Mouse (Mus musculus) right cerebral cortex, postnatal 36 days (tissue): ENCODE measurements at regions not wholly inside any gene's neighbourhood (a gene's known extent, or its start where the extent isn't known, plus 50 kb on each side); places are given as distances from the start of the nearest gene placed in this dataset.

Source experiments
- DNase-seq, 2 experiments: peaks; one replicate each; pipeline ENCODE4 v3.0.0; 2022; ENCODE audit warnings: low spot score in 2 of 2, mixed read lengths in 1 of 2

DNA sequence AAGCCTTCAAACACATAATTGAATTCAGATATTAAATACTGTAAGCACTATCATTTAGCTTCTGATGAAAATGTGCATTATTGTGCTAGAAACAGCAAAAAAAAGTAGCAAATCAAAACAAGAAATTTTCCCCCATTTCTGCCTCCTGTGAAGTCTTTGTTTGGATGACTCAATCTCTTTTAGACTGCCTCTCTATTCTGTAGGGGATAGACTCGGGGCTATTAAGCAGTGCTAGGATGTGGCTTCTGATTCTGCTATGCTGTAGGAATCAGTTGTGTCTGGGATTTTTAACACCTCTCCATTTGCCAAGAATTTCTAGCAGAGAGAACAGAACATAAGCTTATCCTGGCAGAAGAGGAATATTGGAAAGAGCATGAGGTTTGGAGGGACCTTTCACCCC, 775.2 kb downstream of the Tmem114 start:
- DNase-seq, result no peak

DNA sequence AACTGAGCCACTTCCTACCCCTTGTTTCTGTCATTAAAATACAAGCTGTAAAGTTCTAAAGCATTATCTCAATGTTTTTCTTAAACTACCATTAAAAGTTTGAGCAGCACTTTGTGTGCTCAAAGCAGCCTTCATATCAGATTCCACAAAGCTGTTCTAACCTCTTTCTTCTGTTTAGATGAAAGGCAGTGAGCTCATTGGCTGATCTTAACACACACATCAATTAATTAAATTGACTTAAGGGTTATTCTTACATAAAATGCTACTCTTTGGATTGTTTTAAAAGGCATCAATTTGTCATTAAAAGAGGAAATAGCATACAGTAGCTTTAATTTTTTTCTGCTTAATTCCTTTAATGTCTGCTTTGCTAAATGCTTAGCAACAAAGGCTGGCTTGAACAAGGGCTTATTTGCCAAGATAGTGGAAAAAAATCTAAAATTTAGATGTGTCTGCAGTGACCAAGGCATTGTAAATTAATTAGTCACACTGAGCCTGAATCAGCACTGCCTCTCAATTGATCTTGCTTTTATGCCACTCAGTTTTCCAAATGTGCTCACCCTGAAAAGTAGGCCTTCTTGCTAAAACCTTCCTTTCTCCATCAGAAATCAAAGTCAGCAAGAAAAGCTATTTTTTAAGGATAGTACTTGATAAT, 777.5 kb downstream of the Tmem114 start:
- no peak for DNase-seq

DNA sequence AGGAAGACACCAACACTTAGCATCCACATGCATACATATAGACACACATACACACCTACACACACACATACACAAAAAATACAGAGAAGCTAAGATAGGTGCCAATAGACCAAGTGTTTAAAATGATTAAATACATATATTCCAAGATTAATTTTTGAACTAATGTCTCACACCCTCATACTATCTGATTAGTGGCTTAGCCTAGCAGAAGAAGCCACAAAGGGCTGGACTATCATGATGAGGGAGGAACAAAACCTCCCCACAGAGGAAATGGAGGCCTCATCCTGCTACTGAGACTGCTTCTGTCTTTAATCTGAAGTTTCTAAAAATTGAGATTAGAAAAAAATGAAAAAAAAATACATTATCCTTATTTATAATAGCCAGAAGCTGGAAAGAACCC, 780.6 kb downstream of the Tmem114 start:
- DNase-seq, result no peak

DNA sequence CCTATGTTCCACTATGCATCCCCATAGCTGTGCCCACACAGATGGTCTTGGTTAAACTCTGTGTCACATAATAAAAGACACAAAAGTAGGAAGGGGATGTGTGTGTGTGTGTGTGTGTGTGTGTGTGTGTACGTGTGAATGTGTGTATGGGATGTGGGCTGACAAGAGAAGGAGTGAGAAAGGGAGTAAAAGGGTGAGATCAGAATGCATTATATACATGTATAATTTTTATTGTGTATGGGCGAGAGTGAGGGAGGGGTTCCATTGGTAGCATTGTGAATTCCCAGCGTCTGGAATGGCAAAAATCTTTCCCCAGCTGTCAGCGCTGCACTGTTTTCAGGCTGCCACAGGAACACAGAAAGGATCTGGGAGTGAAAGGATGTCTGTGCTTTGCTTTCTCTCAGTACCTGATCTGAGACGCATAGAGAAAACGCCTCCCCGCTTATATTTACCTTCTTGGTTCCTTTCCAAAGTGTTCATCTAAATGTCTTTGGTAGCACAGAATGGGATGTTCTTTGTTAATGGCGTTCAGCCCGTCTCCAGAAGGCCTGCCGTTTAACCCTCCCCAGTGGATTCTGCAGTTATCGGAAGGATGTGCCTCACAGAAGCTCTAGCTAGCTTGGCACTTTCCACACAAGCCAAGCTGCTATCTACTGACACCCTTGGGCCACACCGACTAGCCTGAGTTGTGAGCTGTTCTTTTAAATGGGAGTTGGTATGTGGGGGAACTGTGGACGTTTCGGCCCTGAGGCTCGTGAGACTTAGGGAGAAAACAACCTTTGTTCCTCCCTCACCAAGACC, 785.8 kb downstream of the Tmem114 start:
- DNase-seq, result no peak

DNA sequence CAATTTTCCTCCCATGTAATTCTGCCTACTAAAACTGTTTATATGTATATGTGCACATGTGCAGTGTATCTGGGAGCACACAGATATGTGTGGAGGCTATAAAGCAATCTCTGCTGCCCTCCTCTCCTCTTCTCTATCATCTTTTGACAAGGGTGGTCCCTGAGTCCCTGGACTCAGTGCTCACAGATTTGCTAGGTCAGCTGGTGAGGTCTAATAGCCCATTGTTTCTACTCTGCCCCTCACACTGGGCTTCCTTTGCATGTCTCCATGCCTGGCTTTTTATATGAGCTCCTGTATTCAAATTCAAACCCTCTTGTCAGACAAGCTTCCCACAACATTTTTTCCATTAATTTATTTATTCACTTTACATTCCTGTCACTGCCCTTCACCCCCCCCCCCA, 786.9 kb downstream of the Tmem114 start:
- DNase-seq, result no peak

DNA sequence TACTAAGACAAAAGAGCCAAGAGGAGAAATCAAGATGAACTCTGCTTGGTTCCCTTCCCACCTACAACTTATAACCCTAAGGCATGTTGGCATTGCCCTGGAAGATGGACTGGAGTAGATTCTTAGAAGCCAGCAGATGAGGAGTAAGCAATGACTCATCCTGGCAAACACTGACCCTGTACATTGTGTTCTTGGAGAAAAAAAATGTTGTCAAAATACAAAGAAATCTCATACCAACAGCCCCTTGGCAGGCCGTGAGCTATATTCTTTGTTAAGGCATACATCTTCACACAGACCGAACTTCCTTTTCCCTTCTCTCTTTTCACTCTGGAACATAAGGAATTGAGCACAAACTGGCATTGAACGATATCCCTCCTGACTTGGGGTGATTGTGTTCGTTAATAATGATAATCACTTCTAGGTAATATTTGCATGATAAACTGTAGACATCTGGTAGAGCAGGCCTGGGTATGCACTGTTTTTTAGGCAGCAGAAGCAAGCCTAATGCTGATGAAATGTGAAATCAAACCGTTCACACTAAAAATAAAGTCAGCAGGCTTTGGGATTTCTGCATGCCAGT, 787.7 kb downstream of the Tmem114 start:
- DNase-seq, result no peak

DNA sequence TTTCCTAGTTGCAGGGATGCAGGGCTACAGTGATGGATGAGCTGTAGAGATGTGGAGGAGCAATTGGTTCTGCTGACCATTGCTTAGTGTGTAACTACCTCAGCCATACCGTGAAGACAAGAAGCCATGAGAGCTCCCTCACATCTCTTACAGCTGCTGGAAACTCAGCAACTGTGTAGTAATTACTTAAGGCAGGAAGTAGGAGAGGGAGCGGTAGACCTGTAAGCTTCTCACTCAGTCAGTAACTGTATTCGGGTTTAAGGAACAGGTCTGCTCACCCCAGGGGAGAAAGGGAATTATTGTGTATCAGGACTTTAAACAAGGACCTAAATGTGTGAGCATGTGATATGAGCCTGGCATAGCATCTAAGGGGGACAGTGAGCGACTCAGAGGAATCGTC, 788.6 kb downstream of the Tmem114 start:
- no peak for DNase-seq

DNA sequence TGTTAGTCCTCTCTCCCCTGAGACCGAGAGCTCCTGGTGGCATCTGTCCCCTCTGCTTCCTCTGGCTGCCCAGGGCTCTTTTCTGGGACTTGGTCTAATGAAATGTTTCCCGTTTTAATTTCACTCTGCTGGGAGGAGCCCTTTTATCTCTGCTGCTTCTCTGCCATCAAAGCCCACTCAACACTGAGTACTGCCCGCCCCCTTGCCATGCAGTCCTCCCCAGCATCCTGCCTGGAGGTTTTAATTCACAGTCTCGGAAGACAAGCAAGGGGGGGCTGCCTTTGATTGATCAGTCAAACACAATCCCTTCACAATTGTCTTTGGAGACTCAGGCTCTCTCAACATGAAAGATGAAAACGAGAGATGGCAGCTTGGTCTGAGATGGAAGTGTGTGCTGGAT, 792.5 kb downstream of the Tmem114 start:
- DNase-seq, result no peak

DNA sequence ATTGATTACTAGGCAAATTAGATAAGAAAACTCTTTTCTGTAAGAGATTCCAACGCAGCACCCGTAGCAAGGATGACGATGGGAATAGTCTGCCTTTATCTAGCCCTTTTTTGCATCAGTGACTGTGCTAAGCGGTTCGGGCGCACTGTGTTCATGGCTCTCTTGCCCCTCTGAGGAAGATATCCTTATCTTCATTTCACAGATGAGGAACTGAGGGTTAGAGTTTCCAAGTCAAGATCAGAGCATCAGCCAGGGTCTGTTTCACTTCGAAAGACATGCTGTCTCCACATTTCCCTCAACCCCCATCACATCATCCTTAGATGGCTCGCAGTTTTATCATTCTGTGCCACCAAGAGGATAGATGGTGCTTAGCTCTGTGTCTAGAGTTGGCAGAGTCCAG, 796.6 kb downstream of the Tmem114 start:
- DNase-seq, result no peak

DNA sequence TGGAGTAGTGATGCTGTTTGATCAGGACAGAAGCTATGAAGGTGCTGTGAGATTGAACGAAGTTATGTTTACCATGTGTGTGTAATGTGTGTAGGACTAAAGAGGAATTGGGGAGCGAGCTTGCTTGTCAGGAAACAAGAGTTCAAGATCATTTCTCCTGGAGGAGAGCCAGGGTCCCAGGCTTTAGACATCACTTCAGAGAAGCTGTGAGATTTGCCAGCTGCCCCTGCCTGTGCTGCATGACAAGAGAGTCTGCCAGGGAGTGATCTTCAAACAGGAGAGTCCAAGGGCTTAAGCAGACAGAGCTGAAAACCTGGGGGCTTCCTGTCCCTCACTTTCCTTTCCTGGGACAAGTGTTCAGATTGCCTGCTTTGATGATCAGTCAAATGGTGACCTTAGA, 818.3 kb downstream of the Tmem114 start:
- no peak for DNase-seq

DNA sequence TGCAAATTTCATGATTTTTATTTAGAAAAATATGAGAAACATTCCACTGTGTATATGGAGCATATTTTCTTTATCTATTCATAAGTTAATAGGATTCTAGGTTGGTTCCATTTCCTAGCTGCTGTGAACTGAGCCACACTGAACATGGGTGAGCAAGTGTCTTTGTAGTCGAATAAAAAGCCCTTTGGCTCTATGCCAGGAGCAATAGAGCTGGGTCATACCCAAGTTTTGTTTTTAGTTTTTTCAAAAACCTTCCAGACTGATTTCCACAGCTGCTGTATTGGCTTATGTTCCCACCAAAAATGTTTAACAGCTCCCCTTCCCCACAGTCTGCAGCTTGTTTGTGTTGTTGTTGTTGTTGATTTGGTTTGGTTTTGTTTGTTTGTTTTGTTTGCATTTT, 822.5 kb downstream of the Tmem114 start:
- DNase-seq, result no peak

DNA sequence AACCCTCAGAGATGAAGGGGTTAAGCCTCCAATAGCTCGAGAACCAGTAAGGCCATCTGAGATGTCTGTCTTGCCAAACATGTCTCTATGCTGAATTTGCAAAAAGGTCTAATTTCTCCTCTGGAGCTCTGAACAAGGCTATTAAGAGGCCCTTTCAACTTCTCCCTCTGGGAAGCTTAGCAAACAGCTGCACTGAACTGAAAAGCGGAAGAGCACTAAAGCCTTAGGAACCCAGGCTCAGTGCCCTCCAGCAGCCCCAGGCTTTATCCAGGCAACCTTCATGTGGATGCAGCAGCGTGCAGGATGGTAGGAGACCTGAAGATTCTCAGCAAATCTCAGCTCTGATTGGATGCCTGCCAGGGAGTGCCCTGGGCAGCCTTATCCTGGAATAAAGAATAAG, 850.1 kb downstream of the Tmem114 start:
- no peak for DNase-seq

DNA sequence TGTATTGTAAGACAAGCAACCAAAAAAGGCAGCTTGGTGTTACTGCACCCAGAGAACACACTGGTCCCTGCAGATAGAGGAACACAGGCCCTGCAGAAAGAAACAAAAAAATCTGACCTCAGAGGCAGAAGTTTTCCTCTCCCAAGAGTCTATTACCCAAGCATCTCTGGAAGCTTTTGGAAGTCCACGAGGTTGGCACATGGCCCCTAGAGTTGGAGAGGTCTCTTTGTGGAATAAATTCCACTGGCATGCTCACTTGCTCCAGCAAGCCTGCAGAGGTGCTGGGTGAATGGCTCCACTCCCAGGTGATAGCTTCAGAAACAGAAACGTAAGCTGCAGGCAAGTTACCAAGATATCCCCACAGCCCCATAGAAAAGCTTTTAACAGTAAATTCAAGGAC, 864.1 kb downstream of the Tmem114 start:
- no peak for DNase-seq

DNA sequence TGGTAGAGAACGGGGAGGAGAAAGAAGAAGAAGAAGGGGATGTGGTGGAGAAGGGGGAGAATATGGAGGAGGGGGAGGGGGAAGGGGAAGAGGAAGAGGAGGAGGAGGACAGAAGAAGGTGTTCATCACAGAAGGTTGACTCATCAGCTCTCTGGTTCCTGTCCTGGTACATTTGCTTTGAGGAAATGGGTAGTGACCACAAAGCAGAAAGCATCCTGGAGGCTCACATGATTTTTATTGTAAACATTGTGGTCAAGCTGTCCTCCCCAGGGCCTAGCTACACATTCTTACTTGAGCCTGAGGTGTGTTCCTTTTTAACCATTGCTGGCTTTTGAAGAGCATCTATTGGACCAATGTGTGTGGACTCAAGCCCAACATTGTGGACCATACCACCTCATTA, 865.8 kb downstream of the Tmem114 start:
- DNase-seq, result no peak

DNA sequence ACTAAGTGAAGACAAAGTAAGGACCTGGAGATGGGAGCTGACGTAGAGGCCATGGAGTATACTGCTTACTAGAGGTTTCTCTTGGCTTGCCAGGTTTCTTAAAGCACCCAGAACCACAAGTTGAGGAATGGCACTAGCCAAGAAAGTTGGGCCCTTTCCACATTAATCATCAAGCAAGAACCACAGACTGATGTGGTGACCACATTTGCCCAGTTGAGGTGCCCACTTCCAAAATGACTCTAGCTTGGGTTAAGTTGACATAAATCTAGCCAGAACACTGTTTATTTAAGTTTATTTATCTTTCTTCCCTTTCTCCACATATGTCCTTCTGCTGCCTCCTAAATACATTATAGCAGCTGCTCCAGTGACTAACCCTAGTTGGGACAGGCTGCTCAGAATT, 866.3 kb downstream of the Tmem114 start:
- no peak for DNase-seq

DNA sequence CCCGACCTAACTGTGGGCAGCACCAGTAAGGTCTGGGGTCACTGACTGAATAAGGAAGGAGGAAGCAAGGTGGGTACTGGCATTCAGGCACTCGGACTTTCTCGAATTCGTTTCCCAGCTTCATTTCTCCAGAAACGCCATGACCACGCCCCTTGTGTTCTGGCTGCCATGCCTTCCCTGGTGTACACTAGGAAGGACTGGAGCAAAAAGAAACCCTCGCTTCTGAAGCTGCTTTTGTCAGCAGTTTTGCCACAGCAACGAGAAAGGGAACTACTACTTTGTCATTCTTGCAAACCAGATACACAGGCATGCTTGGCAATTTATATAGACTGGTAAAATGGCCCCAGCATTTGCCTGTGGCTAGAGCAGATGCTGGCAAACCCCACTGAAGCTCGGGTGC, 869.0 kb downstream of the Tmem114 start:
- DNase-seq, result no peak

DNA sequence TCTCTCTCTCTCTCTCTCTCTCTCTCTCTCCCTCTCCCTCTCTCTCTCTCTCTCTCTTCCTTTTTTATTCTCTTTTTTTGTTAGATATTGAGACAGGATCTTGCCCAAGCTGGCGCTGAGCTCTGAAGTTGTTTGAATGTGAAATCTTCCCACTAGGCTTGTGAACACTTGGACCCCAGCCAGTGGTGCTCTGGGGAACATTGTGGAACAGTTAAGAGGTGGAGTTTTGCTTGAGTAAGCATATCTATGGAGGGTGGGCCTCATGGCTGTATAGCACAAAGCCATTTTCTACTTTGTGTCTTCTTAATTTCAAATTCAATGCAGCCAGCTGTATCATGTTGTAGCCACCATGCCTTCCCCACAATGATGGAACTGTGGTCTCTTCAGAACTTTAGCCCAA, 875.4 kb downstream of the Tmem114 start:
- no peak for DNase-seq

DNA sequence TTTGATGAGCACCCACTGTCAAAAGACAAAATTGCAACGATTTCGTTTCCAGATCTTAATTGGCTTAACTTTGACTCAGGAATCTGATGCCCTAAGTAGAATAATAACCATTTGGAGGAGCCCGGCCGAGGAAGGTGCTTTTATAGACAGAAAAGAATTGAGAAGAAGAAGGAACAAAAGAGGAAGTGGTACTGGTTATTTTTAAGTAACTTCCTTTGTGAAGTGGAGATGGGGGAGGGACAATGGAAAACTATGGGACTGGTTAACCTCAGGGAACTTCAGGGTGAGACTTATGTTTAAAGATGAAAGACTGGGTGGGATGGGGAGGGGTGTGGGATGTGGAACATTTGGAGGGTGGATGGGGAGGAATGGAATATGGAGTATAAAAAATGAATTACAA, 880.9 kb downstream of the Tmem114 start:
- DNase-seq, result no peak

DNA sequence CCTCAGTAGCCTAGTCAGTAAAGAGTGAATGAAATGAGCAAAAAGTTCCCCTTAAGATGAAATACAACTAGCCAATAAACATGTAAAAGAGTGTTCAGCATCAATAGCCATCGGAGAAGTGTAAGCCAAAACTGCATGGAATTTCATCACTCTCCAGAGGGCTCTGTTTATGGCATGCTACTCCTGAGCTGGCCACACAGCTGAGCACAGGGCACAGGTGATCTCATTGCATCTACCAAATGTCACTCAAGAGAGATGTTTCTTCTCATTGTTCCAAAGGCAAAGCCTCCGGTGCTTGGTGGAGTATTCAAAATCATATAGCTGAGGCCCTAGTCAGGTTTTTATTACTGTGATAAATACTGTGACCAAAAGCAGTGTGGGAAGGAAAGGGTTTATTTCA, 895.1 kb downstream of the Tmem114 start:
- DNase-seq, result no peak

DNA sequence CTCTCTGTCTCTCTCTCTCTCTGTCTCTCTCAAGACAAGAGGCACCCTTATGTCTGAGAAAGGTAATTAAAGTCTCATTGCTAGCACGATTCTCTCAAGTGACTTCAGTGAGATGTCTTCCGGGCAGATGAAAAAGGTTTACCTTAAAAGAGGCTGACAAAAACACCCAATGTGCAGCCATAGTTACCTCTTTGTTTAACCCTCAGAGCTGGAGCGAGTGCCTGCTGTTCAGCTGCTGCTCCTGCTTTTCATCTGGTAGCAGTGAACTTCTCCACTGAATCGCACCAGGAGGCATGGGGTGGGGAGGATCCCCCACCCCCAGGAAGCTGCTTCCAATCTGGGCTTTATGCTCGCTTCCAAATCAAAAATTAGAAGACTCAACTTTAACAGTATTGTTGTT, 896.0 kb downstream of the Tmem114 start:
- no peak for DNase-seq

DNA sequence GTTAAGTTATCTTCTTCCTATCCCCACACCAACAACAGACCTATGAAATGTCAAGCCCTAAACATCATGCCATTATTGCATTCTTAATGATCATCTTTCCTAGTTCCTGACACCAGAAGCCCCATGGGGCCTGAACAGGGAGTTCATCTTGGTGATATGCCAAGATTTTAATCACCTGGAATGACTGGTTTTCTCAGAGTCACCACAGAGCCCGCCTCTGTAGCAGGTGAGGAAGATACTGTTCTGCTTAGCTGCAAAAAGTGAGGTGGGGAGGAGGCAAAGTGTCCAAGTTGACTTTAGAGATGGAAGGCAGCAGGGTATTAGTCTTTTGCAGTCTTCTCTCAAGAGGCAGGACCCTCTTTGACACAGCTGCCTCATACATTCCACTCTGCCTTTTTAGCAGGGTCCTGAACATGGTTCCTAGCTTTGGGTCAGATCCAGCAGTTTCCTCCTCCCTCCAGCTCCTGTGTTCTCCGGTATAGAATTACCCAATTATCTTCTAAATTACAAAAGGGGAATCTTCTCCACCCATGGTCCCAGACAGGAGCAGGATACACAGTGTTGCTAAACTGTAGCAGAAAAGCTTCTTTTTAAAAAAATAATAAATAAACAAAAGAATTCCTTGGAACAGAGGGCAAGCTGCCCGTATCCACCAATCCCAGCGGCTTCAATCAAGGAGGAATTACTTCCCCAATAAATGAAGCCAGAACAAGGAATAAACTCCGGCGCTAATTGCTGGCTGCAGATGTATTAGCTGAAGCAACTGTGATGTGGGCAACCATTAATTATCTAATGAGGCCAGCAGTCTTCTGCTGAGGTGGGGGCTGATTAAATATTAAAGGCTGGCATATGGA, 896.8 kb downstream of the Tmem114 start:
- DNase-seq, result no peak

DNA sequence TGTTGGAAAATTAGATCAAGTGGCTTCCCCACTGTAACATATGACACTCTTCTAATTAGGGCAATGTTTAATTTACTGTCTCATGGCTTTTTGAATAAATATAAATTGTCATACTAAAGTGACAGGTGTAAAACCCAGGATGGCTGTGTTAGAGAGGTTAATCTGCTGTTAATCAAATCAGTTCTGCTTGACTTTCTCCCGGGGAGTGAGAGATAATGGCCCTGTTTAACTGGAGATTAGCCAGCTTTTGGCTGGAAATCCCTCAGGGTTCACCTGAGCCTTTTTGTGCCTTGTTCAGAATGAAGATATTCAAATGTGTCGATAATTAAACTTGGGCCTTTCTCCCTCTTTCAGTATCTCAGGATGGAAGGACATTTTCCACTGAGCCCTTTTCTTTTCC, 906.2 kb downstream of the Tmem114 start:
- DNase-seq, result no peak
